Mouse (Mus musculus) lung, postnatal 4 days (tissue): ENCODE data around the gene Tnfsfm13.
"Not testable (repeated sequence)": the region's sequence is repeated elsewhere in the genome, so short reads cannot be mapped to it uniquely, and the experiment has no call there.

ENCODE experiments used
- DNase-seq, 2 experiments: peaks; one replicate each; pipeline ENCODE4 v3.0.0; 2021

Tnfsfm13 gene

DNA sequence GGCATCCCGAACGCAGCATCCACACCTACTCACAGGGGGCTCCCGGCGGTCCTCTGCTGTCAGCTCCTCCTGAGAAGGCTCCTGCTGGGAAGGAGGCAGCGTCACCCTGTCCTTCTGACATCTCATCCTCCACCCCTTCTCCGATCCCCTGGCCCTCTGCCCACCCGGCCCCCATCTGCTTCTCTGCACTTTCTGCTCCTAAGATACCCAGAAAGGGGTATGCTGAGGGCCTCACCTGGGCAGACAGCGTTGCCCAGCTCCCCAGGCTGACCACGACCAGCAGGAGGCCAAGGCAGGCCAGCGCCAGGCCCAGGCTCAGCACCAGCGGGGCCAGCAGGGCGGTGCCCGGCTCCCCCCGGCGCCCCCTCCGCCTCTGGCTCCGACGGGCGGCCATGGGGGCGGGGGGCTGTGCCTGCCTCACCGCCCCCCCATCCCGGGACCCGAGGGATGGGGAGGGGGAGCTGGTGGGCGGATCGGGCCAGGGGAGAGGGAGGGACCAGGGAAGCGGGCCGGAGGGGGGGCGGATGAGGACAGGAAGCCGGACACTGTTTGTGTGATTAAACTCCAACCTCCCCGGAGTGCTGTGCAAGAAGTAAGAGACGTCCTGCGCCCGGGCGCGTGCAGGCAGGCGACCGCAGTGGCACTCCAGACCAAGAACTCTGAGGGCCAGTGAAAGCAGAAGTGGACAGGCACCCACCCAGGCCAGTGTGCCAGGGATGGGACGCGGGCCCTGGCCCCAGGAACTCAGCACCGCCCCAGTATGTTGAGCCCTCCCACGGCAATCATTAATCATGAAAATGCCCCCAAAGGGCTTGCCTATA, at the start of gene Tnfsfm13, which contains the start of gene Tnfsf12:
Gene Tnfsfm13, minus strand, starts transcription at position 738 of the 821 bp plus-strand sequence.
Gene Tnfsf12, minus strand, starts transcription at position 489 of the 821 bp plus-strand sequence.
- peak; percentile 87 to 90 for DNase-seq

DNA sequence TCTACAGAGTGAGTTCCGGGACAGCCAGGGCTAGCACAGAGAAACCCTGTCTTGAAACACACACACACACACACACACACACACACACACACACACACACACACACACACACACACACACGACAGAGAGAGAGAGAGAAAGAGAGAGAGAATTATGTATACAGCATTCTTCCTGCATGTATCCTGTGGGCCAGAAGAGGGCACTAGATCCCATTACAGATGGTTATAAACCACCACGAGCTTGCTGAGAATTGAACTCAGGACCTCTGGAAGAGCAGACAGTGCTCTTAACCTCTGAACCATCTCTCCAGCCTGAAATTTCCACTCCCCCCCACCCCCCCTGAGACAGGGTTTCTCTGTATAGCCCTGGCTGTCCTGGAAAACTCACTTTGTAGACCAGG, 35.5 kb upstream of the Tnfsfm13 start:
- DNase-seq, result not testable (repeated sequence)

DNA sequence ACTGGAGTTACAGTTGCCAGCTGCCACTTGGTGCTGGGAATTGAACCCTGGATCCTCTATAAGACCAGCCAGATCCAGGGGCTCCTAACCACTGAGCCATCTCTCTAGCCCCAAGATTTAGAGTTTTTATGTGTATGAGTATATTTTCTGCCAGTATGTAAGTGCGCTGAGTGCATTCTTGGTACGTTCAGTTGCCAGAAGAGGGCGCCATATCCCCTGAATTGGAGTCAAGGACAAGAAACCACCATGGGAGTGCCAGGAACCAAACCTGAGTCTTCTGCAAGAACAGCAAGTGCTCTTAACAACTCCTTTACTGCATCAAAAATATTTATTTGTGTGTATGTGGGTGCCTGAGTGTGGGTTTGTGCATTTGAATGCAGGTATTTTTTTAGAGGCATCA, 33.2 kb upstream of the Tnfsfm13 start:
- DNase-seq, result peak in 1 of 2 experiments; percentile 72

- no peak for DNase-seq
Measured at GRCm38 (mm10) chr11:69725951-69726350, 30.1 kb upstream of the Tnfsfm13 start.

DNA sequence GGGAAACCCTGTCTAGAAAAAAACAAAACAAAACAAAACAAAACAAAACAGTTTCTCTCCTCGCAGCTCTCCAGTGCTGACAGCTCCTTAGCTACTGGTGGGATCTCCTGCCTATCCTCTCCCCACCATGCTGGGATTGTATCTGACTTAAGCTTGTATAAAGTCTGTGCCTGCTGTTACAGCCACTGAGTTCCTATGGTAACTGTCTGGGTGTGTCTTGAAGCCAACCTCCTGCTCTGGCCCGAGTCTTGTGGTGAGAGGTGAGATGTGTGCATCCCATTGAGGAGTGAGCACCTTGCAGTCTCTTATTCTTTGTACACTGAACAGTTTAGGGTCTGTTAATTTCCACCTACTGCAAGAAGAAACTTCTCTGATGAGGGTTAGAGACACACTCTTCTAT, 27.2 kb upstream of the Tnfsfm13 start:
- DNase-seq, result no peak

- no peak for DNase-seq
Measured at GRCm38 (mm10) chr11:69720852-69721251, 25.0 kb upstream of the Tnfsfm13 start.

DNA sequence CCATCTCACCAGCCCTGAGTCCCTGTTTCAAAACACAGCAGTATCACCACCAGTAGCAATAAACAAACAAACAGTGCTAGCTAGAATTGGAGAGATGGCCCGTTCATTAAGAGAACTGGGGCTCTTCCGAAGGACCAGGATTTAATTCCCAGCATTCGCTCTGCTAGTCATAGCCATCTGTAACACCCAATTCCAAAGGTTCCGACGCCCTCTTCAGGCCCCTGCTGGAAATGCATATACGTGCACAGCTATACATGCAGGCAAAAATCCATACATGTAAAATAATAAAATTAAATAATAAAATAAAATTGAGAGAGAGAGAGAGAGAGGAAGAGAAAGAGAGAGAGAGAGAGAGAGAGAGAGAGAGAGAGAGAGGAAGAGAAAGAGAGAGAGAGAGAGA, 23.5 kb upstream of the Tnfsfm13 start:
- no peak for DNase-seq

DNA sequence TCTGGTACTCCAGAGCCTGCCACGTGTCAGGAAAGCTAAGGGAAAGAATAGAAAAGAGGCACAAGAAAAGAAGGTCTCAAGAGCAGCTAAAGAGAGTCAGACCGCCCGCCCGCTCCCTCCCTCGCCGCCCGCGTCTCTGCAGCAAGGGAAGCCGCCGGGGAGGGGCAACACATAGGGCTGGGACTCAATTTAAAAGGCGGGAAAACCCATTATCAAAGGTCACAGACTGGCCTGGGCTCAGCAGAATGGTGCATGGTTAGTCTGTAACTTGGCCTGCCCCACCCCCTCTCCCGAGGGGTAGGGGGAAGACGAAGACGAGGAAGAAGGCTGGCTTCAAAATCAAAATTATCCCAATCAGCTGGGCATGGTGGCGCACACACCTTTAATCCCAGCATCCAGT, 22.8 kb upstream of the Tnfsfm13 start:
- DNase-seq, result no peak

DNA sequence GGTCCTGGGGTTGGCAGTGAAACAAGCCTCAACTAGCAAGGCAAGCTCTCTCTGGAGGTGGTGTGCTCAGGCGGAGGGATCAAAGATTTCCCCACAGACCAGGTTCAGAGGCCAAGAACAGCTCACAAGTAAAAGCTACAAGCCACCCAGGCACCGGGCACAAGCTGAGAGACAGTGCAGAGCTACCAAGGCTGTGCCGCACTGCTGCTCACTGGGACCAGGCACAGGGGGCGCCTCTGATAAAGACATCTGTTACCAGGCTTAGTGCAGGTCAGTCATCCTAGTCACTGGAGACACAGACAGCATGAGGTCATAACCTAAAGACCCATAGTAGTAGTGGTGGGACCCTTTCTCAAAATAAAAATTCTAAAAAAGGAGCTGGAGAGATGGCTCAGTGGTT, 21.1 kb upstream of the Tnfsfm13 start:
- DNase-seq, result no peak

DNA sequence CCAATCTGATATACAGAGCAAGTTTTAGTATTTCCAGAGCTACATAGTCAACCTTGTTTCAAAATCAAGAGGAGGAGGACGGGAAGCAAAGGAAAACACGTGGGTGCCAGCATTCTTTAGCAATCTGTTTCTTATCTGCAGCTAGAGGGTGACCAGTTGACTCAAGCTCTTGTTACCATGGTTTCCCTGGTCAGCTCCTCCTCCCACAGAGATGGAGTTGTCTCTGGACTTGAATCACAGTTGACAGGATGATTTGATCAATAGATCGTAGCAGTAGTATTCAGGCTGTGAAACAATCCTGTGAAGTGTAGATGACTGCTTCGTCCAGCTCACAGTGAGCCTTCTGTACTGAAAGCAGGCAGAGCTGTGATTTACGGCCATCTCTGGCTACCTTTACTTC, 20.0 kb upstream of the Tnfsfm13 start:
- DNase-seq, result peak in 1 of 2 experiments; percentile 27

DNA sequence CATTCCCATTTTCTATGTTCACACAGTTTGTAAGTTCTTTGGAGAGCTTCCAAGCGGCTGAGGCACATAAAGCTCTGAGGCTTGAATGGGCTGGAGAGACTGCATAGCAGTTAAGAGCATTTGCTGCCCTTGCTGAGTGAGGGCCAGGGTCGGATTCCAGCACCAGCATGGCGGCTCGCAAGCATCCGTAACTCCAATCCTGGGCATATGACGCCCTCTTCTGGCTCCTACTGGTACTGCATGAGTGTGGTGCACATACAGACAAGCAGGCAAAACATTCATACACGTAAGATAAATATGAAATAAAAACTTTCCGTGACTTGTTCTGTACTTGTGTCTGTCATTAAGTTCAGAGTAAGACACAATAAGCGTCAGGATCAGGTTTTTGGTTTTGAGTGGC, 19.6 kb upstream of the Tnfsfm13 start:
- peak; percentile 30 to 60 for DNase-seq

DNA sequence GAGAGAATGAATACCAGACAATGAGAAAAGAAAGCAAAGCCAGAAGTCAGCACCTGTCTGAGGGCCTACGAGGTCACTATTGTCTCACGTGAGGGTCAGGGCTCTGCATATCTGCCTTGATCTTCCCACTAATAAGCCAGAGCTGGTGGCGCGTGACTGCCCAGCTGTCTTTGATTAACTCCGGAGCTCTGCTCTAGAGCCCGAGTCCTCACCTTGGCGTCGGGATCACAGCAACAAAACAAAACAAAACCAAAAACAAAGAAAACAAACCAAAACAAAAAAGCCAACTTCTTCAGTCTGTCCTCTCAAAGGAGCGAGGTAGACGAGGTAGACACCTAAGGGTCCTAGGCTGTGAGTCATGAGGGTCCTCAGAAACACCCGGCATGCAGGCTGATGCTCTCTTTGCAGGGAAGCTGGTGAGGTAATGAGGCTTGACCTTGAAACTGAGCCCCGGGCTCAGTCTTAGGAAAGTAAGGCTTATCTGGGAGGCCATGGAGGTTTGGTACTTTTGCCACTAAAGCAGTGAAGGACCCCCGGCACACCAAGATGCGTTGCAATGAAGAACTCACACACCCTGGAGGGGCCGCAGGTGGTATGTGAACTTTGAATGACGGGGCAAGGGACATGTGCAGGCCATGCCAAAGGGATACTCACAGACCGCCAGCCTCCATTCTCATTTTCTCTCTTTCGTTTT, 18.9 kb upstream of the Tnfsfm13 start:
- no peak for DNase-seq

DNA sequence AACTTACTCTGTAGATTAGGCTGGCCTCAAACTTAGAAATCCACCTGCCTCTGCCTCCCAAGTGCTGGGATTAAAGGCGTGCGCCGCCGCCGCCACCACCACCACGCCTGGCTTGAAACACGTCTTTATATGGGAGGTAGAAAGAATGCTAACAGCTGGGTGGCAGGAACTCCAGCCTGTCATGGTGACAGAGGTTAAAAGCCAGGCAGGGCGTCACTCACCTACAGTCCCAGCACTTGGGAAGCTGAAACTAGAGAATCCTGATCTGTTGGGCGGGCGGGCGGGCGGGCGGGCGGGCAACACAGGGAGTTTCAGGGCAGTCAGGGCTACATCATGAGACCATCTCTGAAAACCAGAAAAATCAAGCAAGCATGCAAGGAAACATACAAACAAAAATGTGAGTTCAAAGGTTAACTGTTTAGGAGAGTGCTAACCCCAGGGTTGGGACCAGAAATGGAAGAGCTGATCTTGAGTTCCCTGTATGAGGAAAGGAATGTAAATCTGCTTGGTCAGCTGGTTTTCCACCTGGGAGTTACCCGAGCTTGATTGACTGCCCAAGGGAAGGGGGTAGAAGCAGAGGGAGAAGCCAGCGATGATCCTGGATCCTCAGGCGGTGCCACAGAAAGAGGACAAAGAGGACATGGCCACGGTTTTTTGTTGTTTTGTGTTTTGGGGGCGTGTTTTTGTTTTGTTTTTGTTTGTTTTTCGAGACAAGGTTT, 17.2 kb upstream of the Tnfsfm13 start:
- DNase-seq, result no peak

- DNase-seq, result no peak
Measured at GRCm38 (mm10) chr11:69711082-69711481, 15.2 kb upstream of the Tnfsfm13 start.

DNA sequence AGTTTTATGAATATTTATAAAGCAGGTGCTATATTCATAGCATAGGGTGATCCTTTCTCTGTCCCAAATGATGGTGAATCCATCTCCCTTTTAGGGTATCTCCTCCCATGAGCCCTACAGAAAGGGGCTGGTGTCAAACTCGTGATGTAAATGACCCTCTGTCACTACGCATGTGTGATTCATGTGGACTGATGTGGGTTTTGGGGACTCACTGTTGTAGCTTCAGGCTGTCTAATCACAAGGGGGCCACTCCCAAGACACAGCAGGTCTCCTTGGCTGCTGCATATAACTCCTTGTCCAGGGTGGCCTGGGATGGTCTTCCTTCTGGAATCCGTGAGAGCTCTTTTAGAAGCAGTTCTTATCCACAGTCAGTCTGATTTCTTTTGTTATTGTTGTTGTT, 14.6 kb upstream of the Tnfsfm13 start:
- DNase-seq, result no peak

- DNase-seq, result no peak
Measured at GRCm38 (mm10) chr11:69709554-69710446, 13.9 kb upstream of the Tnfsfm13 start.

GRCm38 (mm10) chr11:69708614-69709265, 12.8 kb upstream of the Tnfsfm13 start:
- no peak for DNase-seq

- DNase-seq, result no peak
Measured at GRCm38 (mm10) chr11:69707873-69708381, 12.0 kb upstream of the Tnfsfm13 start.

GRCm38 (mm10) chr11:69707480-69707847, 11.6 kb upstream of the Tnfsfm13 start:
- DNase-seq, result no peak

- peak in 1 of 2 experiments; percentile 41 for DNase-seq
Measured at GRCm38 (mm10) chr11:69706775-69707479, 11.0 kb upstream of the Tnfsfm13 start.

- no peak for DNase-seq
Measured at GRCm38 (mm10) chr11:69704613-69705010, 8.7 kb upstream of the Tnfsfm13 start.
